Mouse (Mus musculus) kidney, adult 2 months (tissue): ENCODE measurements around the gene Hbb-bh2. TPM values are rescaled to one million over a fixed set of nuclear protein-coding genes. Genes with fewer than 3 reads are reported as not detected.
"Not testable (repeated sequence)": the region's sequence is repeated elsewhere in the genome, so short reads cannot be mapped to it uniquely, and the experiment has no call there.

Source experiments
- DNase-seq: peaks from one replicate; pipeline ENCODE4 v3.0.0; 2021
- H3K27ac ChIP-seq: fragments of 200-500 bp; 2 replicates; pipeline ENCODE4 v1.5.1; 2012; ENCODE audit warnings: low read depth, low read length, control low read depth, inconsistent platforms; ENCODE audit not compliant: insufficient read depth
- H3K27me3 ChIP-seq: fragments of 200-500 bp; replicated peaks from 2 replicates; pipeline ENCODE4 v1.6.1; 2012; ENCODE audit warnings: mild to moderate bottlenecking, moderate library complexity, low read length, inconsistent platforms; ENCODE audit not compliant: control insufficient read depth, insufficient read depth
- H3K36me3 ChIP-seq: fragments of 200-500 bp; 2 replicates; pipeline ENCODE4 v1.6.1; 2012; ENCODE audit warnings: mild to moderate bottlenecking, moderate library complexity, low read length, inconsistent platforms; ENCODE audit not compliant: control insufficient read depth, insufficient read depth
- H3K4me1 ChIP-seq: fragments of 200-500 bp; 2 replicates; pipeline ENCODE4 v1.6.1; 2011; ENCODE audit warnings: low read length; ENCODE audit not compliant: control insufficient read depth, insufficient read depth
- H3K4me3 ChIP-seq: fragments of 200-500 bp; 2 replicates; pipeline ENCODE4 v1.5.1; 2011; ENCODE audit warnings: mild to moderate bottlenecking, low read depth, low read length, control low read depth; ENCODE audit not compliant: insufficient read depth
- CTCF ChIP-seq: fragments of 200-500 bp; conservative IDR thresholded peaks from 2 replicates; pipeline ENCODE4 v1.5.1; 2011; ENCODE audit warnings: low read depth, mild to moderate bottlenecking, control low read depth, low read length, moderate library complexity, mixed read lengths; ENCODE audit not compliant: insufficient read depth, insufficient read length
- POLR2A ChIP-seq: fragments of 200-500 bp; IDR thresholded peaks from one replicate; pipeline ENCODE4 v1.6.1; 2011; ENCODE audit warnings: low read depth, low read length, control low read depth
- WGBS: fragments of 180-500 bp; shearing (Covaris S2); methylation state at CpG from one replicate; pipeline ENCODE4 v1.1.7; 2018; 5-methylcytosine and 5-hydroxymethylcytosine counted together
- polyA plus RNA-seq: library from polyadenylated mRNA; depleted of rRNA; stranded (reverse); fragments of >200 nt; gene quantifications from 2 replicates; pipeline ENCODE4 v1.2.3, GENCODE M21; 2012

The Hbb-bh2 gene
- polyA plus RNA-seq, 1 experiment, result not detected

DNA sequence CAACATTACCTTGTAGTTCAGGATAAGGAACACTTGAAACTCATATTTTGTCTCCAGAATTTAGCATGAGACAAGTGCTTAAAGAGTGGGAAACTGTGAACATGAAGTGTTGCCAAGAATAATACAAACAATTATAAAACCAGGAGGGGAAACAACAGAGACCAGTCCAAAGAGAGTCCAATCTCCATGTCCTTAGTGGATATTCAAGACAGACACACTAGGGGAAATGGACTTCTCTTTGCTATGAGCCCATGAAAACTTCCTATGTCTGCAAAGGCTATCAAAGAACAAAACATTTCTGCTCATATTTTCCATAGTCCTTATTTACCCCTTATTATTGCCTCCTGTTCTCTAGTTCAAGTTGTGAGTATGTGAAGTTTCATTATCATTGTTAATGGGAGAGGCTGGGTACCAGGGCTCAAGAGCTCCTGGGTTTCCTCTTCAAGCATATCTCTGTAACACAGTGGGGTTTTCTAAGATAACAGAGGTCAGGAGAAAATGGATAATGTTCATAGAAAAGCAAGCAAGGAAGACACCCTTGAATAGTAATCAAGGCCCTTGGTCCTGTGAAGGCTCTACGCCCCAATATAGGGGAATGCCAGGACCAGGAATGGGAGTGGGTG is 29.0 kb downstream of the Hbb-bh2 start:
- H3K4me3 ChIP-seq, result no peak overlapping the region
- WGBS, result 84% methylated on average over 1 of the region's 1 CpGs
- no peaks in the 10 kb centered on the region for H3K27me3 ChIP-seq
- no peaks in the 10 kb centered on the region for H3K4me1 ChIP-seq
- TF ChIP-seq CTCF, result no peak
- no peak for TF ChIP-seq POLR2A
- no peak overlapping the region for H3K27ac ChIP-seq
- H3K36me3 ChIP-seq, result no peaks in the 10 kb centered on the region
- no peak for DNase-seq

DNA sequence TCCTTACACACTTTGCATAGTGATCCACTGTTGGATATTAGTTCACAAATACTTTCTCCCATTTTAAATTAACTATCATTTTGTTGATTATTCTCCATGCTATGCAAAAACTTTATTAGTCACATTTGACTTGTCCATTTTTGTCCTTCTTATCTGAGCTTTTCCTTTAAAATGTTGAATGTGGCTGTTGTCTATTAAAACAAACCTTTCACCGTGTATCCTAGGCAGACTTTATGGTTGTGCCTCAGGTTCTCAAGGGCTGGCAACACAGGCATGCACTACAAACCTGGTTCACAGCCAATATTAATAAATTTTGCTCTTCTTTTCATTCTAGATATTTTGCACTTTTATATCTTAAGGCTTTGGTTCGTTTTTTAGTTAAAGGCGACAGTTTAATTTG is 29.6 kb downstream of the Hbb-bh2 start:
- no peak for TF ChIP-seq POLR2A
- no peak for TF ChIP-seq CTCF
- Histone ChIP-seq H3K36me3 (no peaks in the 10 kb centered on the region), H3K27me3 (no peaks in the 10 kb centered on the region), H3K4me3 (no peak overlapping the region), H3K27ac (no peak overlapping the region), H3K4me1 (no peaks in the 10 kb centered on the region)
- WGBS, result 69% methylated on average over 3 of the region's 3 CpGs
- DNase-seq, result no peak

DNA sequence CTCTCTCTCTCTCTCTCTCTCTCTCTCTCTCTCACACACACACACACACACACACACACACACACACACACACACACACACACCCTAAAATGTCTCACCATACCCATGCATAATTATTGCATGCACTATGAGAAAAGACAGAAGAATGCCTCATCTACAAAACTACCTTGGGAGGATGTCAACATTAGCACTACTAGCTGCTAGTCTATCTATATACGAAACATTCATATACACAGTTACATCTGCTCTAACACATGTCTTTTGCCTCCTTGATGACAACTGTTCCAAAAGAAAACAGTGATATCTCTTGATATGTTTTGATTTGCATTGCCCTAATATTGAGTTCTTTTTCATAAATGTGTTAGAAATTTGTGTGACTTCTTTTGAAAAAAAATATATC is 30.0 kb downstream of the Hbb-bh2 start:
- WGBS, result 81% methylated on average over 1 of the region's 1 CpGs
- no peaks in the 10 kb centered on the region for H3K27me3 ChIP-seq
- no peak for DNase-seq
- H3K36me3 ChIP-seq, result no peaks in the 10 kb centered on the region
- TF ChIP-seq POLR2A (no peak), CTCF (no peak)
- H3K4me1 ChIP-seq, result no peaks in the 10 kb centered on the region
- H3K4me3 ChIP-seq, result no peak overlapping the region
- H3K27ac ChIP-seq, result no peak overlapping the region

DNA sequence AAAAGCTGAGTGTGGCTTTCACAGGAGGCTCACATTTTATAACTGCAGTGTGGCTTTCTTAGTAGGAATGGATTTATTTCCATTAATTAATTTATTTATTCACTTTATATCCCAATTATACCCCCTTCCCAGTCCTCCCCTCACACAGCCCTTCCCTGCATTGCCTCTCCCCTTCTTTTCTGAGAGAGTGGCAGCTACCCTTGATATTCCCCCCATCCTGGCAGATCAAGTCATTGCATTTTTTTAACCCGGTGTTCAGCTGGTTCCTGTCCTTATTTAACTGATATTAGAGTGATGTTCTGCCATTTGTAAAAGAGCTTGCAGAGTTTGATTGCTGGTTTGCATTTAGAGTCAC is 30.5 kb downstream of the Hbb-bh2 start:
- DNase-seq, result no peak
- Histone ChIP-seq H3K27me3 (no peaks in the 10 kb centered on the region), H3K4me3 (no peak overlapping the region), H3K4me1 (no peaks in the 10 kb centered on the region), H3K36me3 (no peaks in the 10 kb centered on the region), H3K27ac (no peak overlapping the region)
- WGBS, result 58% methylated on average over 1 of the region's 1 CpGs
- TF ChIP-seq POLR2A (no peak), CTCF (no peak)

DNA sequence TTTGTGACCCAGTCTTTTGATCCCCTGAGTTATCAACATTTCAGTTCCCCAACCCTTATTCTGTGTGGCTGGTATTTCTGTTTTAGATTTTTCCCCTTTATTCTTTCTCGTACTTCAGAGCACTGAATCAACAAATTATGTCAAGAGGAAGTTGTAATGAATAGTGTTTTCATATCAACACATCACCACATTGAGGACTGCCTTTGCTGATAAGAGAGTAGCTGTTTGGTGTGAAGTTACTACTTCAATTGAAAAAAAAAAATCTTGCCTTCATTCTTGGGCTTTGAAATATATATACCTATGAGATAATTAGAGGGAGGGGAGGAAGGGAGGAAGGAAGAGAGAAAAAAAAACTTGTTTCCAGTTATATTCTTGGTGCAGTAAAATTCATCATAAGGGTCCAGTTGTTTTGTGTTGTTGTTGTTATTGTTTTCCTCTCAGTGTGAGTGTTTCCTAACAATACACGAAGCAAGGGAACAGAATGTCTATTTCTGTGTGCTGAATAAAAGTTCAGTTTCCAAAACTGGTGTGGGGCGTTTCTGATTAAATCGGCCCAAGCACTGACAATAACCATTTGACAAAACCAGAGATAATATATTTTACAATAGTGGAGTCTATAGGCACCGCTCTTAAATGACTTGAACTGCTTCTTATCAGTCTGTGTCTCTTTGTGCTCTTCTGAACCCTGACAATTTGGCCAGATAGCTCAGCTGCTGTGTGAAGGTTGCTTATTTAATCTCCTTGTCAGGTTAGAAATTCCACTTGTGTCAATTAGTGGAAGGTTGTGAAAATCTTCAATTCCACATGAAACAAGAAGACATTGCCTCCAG is 31.1 kb downstream of the Hbb-bh2 start:
- Histone ChIP-seq H3K27me3 (no peaks in the 10 kb centered on the region), H3K4me3 (no peak overlapping the region), H3K4me1 (no peaks in the 10 kb centered on the region), H3K27ac (no peak overlapping the region), H3K36me3 (no peaks in the 10 kb centered on the region)
- no peak for TF ChIP-seq POLR2A
- no peak for TF ChIP-seq CTCF
- 57% methylated on average over 5 of the region's 5 CpGs for WGBS
- DNase-seq, result no peak

DNA sequence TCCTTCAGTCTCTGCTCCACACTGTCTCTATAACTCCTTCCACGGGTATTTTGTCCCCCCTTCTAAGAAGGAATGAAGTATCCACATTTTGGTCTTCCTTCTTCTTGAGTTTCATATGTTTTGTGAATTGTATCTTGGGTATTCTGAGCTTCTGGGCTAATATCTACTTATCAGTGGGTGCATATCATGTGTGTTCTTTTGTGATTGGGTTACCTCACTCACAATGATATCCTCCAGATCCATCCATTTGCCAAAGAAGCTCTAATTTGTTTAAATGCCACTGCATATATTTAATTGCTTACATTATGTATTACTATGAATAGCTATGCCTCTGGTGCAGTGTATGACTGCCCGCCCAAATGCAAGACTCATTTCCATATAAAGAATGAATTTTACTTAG is 32.2 kb downstream of the Hbb-bh2 start:
- H3K4me3 ChIP-seq, result not testable (repeated sequence)

DNA sequence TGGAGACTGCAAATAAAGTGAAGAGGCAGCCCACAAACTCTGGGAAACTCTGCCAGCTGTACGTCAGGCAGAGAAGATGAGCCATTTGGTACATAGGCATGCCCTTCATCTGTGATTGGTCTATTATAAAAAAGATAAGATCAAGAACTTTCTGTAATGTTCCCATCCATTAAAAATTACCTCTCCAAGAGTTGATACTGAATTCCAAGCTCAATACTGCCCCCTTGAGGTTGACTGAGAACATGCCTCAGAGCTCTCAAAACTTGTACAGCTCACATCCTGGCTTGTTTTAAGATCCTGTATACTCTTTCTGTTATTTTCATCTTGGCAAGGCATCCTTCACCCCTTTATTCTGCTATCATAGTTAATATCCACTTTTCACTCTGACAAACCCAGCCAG is 33.5 kb downstream of the Hbb-bh2 start:
- TF ChIP-seq CTCF (0 out of 2 replicates have a peak, but pooled peaks have one; percentile 20), POLR2A (no peak)
- Histone ChIP-seq H3K27me3 (no peaks in the 10 kb centered on the region), H3K36me3 (no peaks in the 10 kb centered on the region), H3K4me3 (no peak overlapping the region), H3K4me1 (no peaks in the 10 kb centered on the region), H3K27ac (no peak overlapping the region)
- peak; percentile 4 for DNase-seq
- WGBS, result 49% methylated on average over 1 of the region's 1 CpGs

More for the DNA sequence above, 32.2 kb downstream of the Hbb-bh2 start:
- not testable (repeated sequence) for H3K27ac ChIP-seq, H3K4me1 ChIP-seq, H3K36me3 ChIP-seq, DNase-seq, H3K27me3 ChIP-seq
- 63% methylated on average over 2 of the region's 2 CpGs for WGBS
